Mouse (Mus musculus): Measurements from ENCODE around the gene Gm11236.
"Not testable (repeated sequence)": the region's sequence is repeated elsewhere in the genome, so short reads cannot be mapped to it uniquely, and the experiment has no call there.

Gene Gm11236
- long read RNA-seq, experiment 1, result 0 reads
- long read RNA-seq, experiment 2, result 0 reads

DNA sequence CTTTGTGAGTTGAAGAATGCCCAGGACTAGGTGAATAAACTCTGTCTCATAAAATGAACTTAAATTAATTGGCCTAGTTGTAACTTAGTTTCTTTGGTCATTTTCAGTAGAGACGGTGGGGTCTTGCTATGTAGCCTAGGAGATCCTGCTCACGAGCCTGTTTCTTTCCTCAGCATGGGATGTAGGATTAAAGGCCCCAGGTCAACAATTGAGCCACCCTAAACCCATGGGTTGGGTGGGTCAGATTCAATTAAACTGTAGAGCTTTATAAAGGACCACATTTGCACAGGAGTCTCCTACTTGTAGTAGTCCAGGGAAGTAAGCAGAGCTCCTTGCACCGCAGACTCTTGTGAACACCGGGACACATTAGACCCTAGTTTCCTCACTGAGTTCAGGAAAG, at the start of gene Gm11236:
TSS of gene Gm11236 (plus strand) at position 301 of the 400 bp plus-strand sequence.
- intact Hi-C loops (cut with DNase I), result not testable (repeated sequence)

DNA sequence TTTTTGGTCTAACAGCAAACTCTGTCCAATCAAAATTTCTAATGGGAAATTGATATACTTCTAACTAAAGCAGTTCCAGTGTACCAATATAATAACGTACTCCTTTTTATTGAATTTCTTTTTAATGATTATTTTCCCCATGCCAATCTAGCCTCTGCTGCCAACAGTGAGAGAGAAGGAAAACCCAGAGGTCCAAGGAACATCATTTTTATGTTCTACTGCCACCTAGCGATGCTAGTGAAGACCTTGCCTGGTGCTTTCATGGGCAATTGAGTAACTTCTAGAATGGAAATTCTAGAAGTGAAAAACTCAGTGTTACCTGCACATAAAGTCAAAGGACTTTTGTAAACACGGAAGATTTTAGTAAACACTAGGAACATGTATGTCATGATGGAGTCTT, 38.7 kb upstream of the Gm11236 start:
- intact Hi-C loops (cut with DNase I), result no loop called here

DNA sequence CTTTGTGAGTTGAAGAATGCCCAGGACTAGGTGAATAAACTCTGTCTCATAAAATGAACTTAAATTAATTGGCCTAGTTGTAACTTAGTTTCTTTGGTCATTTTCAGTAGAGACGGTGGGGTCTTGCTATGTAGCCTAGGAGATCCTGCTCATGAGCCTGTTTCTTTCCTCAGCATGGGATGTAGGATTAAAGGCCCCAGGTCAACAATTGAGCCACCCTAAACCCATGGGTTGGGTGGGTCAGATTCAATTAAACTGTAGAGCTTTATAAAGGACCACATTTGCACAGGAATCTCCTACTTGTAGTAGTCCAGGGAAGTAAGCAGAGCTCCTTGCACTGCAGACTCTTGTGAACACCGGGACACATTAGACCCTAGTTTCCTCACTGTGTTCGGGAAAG, 30.3 kb upstream of the Gm11236 start, which contains the start of gene Gm11238:
TSS of gene Gm11238 (plus strand) at position 301 of the 400 bp plus-strand sequence.
- intact Hi-C loops (cut with DNase I), result not testable (repeated sequence)

DNA sequence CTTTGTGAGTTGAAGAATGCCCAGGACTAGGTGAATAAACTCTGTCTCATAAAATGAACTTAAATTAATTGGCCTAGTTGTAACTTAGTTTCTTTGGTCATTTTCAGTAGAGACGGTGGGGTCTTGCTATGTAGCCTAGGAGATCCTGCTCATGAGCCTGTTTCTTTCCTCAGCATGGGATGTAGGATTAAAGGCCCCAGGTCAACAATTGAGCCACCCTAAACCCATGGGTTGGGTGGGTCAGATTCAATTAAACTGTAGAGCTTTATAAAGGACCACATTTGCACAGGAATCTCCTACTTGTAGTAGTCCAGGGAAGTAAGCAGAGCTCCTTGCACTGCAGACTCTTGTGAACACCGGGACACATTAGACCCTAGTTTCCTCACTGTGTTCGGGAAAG, 15.2 kb upstream of the Gm11236 start, which contains the start of gene Gm11237:
TSS of gene Gm11237 (plus strand) at position 301 of the 400 bp plus-strand sequence.
- intact Hi-C loops (cut with DNase I), result not testable (repeated sequence)

DNA sequence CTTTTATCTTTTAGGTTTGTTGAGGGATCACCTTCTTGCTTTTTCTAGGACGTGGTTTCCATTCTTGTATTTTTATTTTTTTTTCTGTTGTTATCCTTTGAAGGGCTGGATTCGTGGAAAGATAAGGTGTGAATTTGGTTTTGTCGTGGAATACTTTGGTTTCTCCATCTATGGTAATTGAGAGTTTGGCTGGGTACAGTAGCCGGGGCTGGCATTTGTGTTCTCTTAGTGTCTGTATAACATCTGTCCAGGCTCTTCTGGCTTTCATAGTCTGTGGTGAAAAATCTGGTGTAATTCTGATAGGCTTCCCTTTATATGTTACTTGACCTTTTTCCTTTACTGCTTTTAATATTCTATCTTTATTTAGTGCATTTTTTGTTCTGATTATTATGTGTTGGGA, 23.9 kb downstream of the Gm11236 start:
- intact Hi-C loops (cut with DNase I), result not testable (repeated sequence)

DNA sequence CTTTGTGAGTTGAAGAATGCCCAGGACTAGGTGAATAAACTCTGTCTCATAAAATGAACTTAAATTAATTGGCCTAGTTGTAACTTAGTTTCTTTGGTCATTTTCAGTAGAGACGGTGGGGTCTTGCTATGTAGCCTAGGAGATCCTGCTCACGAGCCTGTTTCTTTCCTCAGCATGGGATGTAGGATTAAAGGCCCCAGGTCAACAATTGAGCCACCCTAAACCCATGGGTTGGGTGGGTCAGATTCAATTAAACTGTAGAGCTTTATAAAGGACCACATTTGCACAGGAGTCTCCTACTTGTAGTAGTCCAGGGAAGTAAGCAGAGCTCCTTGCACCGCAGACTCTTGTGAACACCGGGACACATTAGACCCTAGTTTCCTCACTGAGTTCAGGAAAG, 30.1 kb downstream of the Gm11236 start, which contains the start of gene Gm11239:
TSS of gene Gm11239 (plus strand) at position 301 of the 400 bp plus-strand sequence.
- intact Hi-C loops (cut with DNase I), result not testable (repeated sequence)

DNA sequence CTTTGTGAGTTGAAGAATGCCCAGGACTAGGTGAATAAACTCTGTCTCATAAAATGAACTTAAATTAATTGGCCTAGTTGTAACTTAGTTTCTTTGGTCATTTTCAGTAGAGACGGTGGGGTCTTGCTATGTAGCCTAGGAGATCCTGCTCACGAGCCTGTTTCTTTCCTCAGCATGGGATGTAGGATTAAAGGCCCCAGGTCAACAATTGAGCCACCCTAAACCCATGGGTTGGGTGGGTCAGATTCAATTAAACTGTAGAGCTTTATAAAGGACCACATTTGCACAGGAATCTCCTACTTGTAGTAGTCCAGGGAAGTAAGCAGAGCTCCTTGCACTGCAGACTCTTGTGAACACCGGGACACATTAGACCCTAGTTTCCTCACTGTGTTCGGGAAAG, 45.3 kb downstream of the Gm11236 start, which contains the start of gene Gm428:
TSS of gene Gm428 (plus strand) at position 301 of the 400 bp plus-strand sequence.
- intact Hi-C loops (cut with DNase I), result not testable (repeated sequence)
